Mouse (Mus musculus) mammary gland, adult 2 months (tissue): ENCODE data around the gene Dlec1. TPM values are rescaled to one million over a fixed set of nuclear protein-coding genes. Genes with fewer than 3 reads are reported as not detected.

ENCODE experiments used
- polyA plus RNA-seq: library from polyadenylated mRNA; depleted of rRNA; stranded (reverse); fragments of >200 nt; gene quantifications from 2 replicates; pipeline ENCODE4 v1.2.3, GENCODE M21; 2012; ENCODE audit warnings: low replicate concordance; rRNA removed

Gene Dlec1
- polyA plus RNA-seq = 1.5 and 1.9 TPM in 2 replicates

GRCm38 (mm10) chr9:119101992-119102782, at the start of gene Dlec1:
TSS of gene Dlec1 (plus strand) at chr9:119102478.

GRCm38 (mm10) chr9:119093419-119094295, 8.6 kb upstream of the Dlec1 start, which contains the start of gene Plcd1:
TSS of gene Plcd1 (minus strand) at chr9:119093502.

GRCm38 (mm10) chr9:119156278-119157201, 54.3 kb downstream of the Dlec1 start, which contains the start of gene Acaa1b:
TSS of gene Acaa1b (minus strand) at chr9:119157093.

DNA sequence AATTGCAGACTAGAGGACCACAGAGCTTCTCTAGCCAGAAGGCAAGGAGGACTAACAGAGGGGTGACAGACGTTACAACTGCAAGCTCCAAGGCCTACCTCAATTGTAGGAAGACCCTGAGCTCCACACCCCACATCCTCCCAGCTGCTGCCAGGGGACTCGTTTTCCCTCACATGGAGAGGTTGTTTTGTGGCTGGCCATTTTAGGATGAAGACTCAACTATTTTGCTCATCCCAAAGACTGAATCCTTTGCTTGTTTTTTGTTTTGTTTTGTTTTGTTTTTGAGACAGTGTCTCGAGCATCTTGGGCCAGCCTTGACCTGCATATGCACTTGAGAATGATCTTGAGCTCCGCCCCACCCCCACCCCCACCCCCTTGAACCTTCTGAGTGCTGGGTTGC, 56.6 kb downstream of the Dlec1 start, which contains the start of gene Gm47289:
Gm47289 (plus strand) TSS at position 301 of the 400 bp plus-strand sequence.

Other genes starting within 250 kb of the Dlec1 start
- 39.3 and 44.4 TPM in 2 replicates for gene Ctdspl, start 176.0 kb upstream of the Dlec1 start, polyA plus RNA-seq
- gene Vill, start 49.7 kb upstream of the Dlec1 start, polyA plus RNA-seq = 48.4 and 65.0 TPM in 2 replicates
- gene Plcd1, start 9.0 kb upstream of the Dlec1 start, polyA plus RNA-seq = 36.8 TPM in 2 replicates
- gene Acaa1b, start 54.6 kb downstream of the Dlec1 start, polyA plus RNA-seq = 31.3 and 61.6 TPM in 2 replicates
- not detected in 2 replicates for gene Gm47289, start 56.7 kb downstream of the Dlec1 start, polyA plus RNA-seq
- gene Slc22a13, start 106.6 kb downstream of the Dlec1 start, polyA plus RNA-seq = not detected in 2 replicates
- gene Oxsr1, start 219.9 kb downstream of the Dlec1 start, polyA plus RNA-seq = 11.3 and 24.0 TPM in 2 replicates
- gene Acaa1a, start 237.2 kb downstream of the Dlec1 start, polyA plus RNA-seq = 183 and 415 TPM in 2 replicates
- 31.1 and 32.8 TPM in 2 replicates for gene Myd88, start 238.9 kb downstream of the Dlec1 start, polyA plus RNA-seq